Mouse (Mus musculus): ENCODE results near the gene Carm1. TPM values are rescaled to one million over a fixed set of nuclear protein-coding genes. Genes with fewer than 3 reads are reported as not detected.

Gene Carm1
- 39.7 and 42.7 TPM in 2 replicates for polyA plus RNA-seq (2014; fragmentation: Nextera tagmentation; extraction: Ambion mirVana)

DNA sequence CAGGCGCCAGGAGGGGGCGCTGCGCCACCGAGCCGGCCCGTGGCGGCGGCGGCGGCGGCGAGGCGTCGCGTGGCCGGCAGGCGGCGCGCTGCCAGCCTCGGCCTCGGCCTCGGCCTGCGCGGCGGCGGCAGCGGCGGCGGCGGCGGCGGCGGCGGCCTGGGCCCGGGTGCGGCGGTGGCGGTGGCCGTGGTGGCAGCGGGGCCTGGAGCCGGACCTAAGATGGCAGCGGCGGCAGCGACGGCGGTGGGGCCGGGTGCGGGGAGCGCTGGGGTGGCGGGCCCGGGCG, at the start of gene Carm1:
Gene Carm1 (plus strand): TSS at position 106 of the 286 bp plus-strand sequence.
- no peaks in the 10 kb centered on the region for H3K9me3 ChIP-seq (ENCODE audit: control insufficient read depth, low read depth, low read length)
- under 1% methylated on average over 51 of the region's 52 CpGs for WGBS
- H3K27ac ChIP-seq (ENCODE audit: low read length): peak within 1 kb of the TSS; percentile 98
- H3K4me3 ChIP-seq (ENCODE audit: low read depth, low read length): peak within 1 kb of the TSS; percentile 73
- peak within 1 kb of the TSS; percentile 93 for H3K9ac ChIP-seq (replicated peaks; ENCODE audit: low read depth, low read length)
- ATAC-seq (ENCODE audit: insufficient number of reproducible peaks, insufficient read depth, low FRiP score, low read depth): no peak
- peaks cover 25% of the 10 kb centered on the region for H3K4me1 ChIP-seq (ENCODE audit: control insufficient read depth, insufficient read depth, low read length)
- peaks cover 16% of the 10 kb centered on the region; the same call in 1 of the 2 replicates for H3K36me3 ChIP-seq (ENCODE audit: control insufficient read depth, insufficient read depth, low read length)
- H3K27me3 ChIP-seq (ENCODE audit: control insufficient read depth, insufficient read depth, low read length): no peaks in the 10 kb centered on the region
- H3K4me2 ChIP-seq (replicated peaks; ENCODE audit: low read depth, low read length): peak within 1 kb of the TSS; percentile 68

DNA sequence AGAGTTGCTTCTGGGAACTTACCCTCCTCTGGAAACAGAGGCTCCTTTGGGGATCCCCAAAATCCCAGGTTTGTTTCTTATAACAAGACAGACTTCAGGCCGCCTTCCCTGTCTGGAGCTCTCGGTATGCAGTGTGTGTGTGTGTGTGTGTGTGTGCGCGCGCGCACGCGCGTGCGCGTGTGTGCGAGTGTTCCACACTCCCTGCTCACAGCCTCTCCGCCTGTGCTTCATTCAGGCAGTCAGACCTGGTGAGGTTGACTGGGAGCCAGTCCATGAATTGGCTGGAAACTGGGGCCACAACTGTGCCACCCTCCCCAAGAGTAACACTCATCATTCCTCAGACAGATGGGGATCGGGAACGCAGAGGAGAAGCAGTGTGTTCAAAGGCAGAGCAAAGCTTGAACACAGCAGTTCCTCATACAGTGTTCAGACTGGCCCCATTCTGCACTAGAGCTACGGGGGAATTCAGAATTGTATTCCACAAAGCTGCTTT, 49.6 kb upstream of the Carm1 start:
- Histone ChIP-seq H3K27me3 (ENCODE audit: control insufficient read depth, insufficient read depth, low read length) (no peaks in the 10 kb centered on the region), H3K9ac (replicated peaks; ENCODE audit: low read depth, low read length) (no peak overlapping the region), H3K27ac (ENCODE audit: low read length) (no peak overlapping the region), H3K9me3 (ENCODE audit: control insufficient read depth, low read depth, low read length) (no peaks in the 10 kb centered on the region), H3K4me2 (replicated peaks; ENCODE audit: low read depth, low read length) (no peak overlapping the region), H3K4me3 (ENCODE audit: low read depth, low read length) (no peak overlapping the region), H3K36me3 (ENCODE audit: control insufficient read depth, insufficient read depth, low read length) (peaks cover 23% of the 10 kb centered on the region), H3K4me1 (ENCODE audit: control insufficient read depth, insufficient read depth, low read length) (no peaks in the 10 kb centered on the region)
- 93% methylated on average over 16 of the region's 16 CpGs for WGBS
- ATAC-seq (ENCODE audit: insufficient number of reproducible peaks, insufficient read depth, low FRiP score, low read depth): no peak

DNA sequence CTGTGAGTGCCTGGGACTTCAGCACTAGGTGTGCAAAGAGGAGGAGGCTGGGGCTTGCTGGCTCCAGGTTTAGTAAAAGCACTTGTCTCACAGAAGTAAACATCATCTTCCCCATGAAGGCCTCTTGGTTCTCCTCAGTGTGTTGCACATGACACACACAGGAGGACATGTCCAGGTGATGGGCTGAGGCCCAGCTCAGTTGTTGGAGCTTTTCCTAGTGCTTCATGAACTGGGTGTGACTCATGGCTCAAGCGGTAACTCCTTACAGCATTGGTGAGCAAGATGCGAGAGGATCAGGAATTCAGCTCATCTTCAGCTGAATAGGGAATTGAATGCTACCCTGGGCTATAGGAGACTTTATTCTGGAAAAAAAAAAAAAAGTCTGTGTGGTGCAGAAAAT, 49.0 kb upstream of the Carm1 start:
- no peaks in the 10 kb centered on the region for H3K27me3 ChIP-seq (ENCODE audit: control insufficient read depth, insufficient read depth, low read length)
- H3K9ac ChIP-seq (replicated peaks; ENCODE audit: low read depth, low read length): no peak overlapping the region
- H3K4me1 ChIP-seq (ENCODE audit: control insufficient read depth, insufficient read depth, low read length): no peaks in the 10 kb centered on the region
- no peak overlapping the region for H3K4me2 ChIP-seq (replicated peaks; ENCODE audit: low read depth, low read length)
- no peaks in the 10 kb centered on the region for H3K9me3 ChIP-seq (ENCODE audit: control insufficient read depth, low read depth, low read length)
- no peak for ATAC-seq (ENCODE audit: insufficient number of reproducible peaks, insufficient read depth, low FRiP score, low read depth)
- H3K4me3 ChIP-seq (ENCODE audit: low read depth, low read length): no peak overlapping the region
- H3K36me3 ChIP-seq (ENCODE audit: control insufficient read depth, insufficient read depth, low read length): peaks cover 24% of the 10 kb centered on the region
- 84% methylated on average over 2 of the region's 2 CpGs for whole genome bisulfite sequencing
- no peak overlapping the region for H3K27ac ChIP-seq (ENCODE audit: low read length)

DNA sequence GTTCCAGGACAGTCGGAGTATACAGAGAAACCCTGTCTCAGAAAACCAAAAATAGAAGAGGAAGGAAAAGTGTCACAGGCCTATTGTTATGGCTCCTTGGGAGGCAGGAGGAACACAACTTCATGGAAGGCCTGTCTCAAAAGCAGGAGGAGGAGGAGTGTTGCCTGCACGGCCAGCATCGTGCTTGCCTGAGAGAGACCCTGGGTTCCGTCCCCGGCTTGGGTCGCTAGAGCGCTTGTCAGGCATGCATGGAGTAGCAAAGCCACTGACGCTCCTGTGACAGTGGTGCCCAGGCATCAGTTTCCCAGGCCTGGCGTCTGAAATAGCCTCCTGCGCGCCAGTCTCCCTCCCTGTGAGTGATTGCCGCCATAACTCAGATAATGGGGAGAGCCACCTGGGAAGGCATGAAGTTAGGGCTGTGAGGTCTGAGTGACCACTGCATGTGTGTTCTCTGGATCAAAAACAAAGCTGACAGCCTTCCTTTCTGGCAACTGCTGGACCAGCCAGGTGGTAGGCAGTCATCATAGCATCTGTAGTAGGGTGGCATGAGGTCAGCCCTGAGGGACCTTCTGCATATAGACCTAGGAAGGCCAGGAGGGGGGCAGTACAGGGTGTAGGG, 48.3 kb upstream of the Carm1 start:
- Histone ChIP-seq H3K4me2 (replicated peaks; ENCODE audit: low read depth, low read length) (no peak overlapping the region), H3K27ac (ENCODE audit: low read length) (no peak overlapping the region), H3K4me3 (ENCODE audit: low read depth, low read length) (no peak overlapping the region), H3K4me1 (ENCODE audit: control insufficient read depth, insufficient read depth, low read length) (no peaks in the 10 kb centered on the region), H3K27me3 (ENCODE audit: control insufficient read depth, insufficient read depth, low read length) (no peaks in the 10 kb centered on the region), H3K9me3 (ENCODE audit: control insufficient read depth, low read depth, low read length) (no peaks in the 10 kb centered on the region), H3K36me3 (ENCODE audit: control insufficient read depth, insufficient read depth, low read length) (peaks cover 30% of the 10 kb centered on the region), H3K9ac (replicated peaks; ENCODE audit: low read depth, low read length) (no peak overlapping the region)
- ATAC-seq (ENCODE audit: insufficient number of reproducible peaks, insufficient read depth, low FRiP score, low read depth): no peak
- WGBS: 91% methylated on average over 12 of the region's 12 CpGs

DNA sequence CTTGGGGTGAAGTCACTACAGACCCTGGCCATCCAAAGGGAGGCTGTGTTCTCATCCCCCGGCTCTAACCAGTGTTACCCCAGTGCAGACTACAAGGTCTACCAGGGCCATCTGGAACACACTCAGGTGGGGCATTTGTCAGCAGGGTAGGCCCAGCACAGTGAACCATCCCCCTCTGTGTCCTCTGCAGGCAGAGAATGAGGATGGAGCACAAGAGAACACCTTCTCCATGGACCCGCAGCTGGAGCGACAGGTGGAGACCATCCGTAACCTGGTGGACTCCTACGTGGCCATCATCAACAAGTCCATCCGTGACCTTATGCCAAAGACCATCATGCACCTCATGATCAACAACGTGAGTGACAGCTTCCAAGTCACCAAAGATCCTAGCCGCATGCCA, 43.3 kb upstream of the Carm1 start:
- Histone ChIP-seq H3K36me3 (ENCODE audit: control insufficient read depth, insufficient read depth, low read length) (peaks cover 57% of the 10 kb centered on the region), H3K9me3 (ENCODE audit: control insufficient read depth, low read depth, low read length) (no peaks in the 10 kb centered on the region)

DNA sequence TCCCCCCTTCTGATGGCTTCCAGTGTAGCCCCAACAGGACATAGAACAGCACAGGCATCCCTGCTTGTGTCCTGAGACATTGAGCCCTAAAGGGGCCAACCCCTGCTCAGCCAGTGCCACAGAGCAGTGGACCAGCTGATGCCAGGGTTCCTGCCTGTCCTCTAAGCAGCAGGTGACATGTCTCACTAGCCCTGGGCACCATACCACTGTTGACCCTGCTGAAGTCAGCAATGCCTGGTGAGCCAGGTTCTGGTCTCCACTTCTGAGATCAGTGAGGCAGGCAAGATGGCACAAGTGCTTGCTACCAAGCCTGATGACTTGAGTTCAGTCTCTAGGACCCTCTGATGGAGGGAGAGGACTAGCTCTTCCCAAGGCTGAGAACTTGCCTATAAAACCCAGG, 40.9 kb upstream of the Carm1 start:
- no peaks in the 10 kb centered on the region for H3K9me3 ChIP-seq (ENCODE audit: control insufficient read depth, low read depth, low read length)
- no peak overlapping the region for H3K27ac ChIP-seq (ENCODE audit: low read length)
- H3K4me3 ChIP-seq (ENCODE audit: low read depth, low read length): no peak overlapping the region
- H3K4me1 ChIP-seq (ENCODE audit: control insufficient read depth, insufficient read depth, low read length): peaks cover 7% of the 10 kb centered on the region; the same call in 1 of the 2 replicates
- no peak for ATAC-seq (ENCODE audit: insufficient number of reproducible peaks, insufficient read depth, low FRiP score, low read depth)
- no peak overlapping the region for H3K4me2 ChIP-seq (replicated peaks; ENCODE audit: low read depth, low read length)
- H3K36me3 ChIP-seq (ENCODE audit: control insufficient read depth, insufficient read depth, low read length): peaks cover 49% of the 10 kb centered on the region
- H3K27me3 ChIP-seq (ENCODE audit: control insufficient read depth, insufficient read depth, low read length): no peaks in the 10 kb centered on the region
- H3K9ac ChIP-seq (replicated peaks; ENCODE audit: low read depth, low read length): no peak overlapping the region

More for the DNA sequence above, 43.3 kb upstream of the Carm1 start:
- Histone ChIP-seq H3K27me3 (ENCODE audit: control insufficient read depth, insufficient read depth, low read length) (no peaks in the 10 kb centered on the region), H3K27ac (ENCODE audit: low read length) (no peak overlapping the region), H3K4me2 (replicated peaks; ENCODE audit: low read depth, low read length) (no peak overlapping the region), H3K4me1 (ENCODE audit: control insufficient read depth, insufficient read depth, low read length) (no peaks in the 10 kb centered on the region), H3K4me3 (ENCODE audit: low read depth, low read length) (no peak overlapping the region), H3K9ac (replicated peaks; ENCODE audit: low read depth, low read length) (no peak overlapping the region)
- ATAC-seq (ENCODE audit: insufficient number of reproducible peaks, insufficient read depth, low FRiP score, low read depth): no peak
- 93% methylated on average over 8 of the region's 8 CpGs for WGBS

DNA sequence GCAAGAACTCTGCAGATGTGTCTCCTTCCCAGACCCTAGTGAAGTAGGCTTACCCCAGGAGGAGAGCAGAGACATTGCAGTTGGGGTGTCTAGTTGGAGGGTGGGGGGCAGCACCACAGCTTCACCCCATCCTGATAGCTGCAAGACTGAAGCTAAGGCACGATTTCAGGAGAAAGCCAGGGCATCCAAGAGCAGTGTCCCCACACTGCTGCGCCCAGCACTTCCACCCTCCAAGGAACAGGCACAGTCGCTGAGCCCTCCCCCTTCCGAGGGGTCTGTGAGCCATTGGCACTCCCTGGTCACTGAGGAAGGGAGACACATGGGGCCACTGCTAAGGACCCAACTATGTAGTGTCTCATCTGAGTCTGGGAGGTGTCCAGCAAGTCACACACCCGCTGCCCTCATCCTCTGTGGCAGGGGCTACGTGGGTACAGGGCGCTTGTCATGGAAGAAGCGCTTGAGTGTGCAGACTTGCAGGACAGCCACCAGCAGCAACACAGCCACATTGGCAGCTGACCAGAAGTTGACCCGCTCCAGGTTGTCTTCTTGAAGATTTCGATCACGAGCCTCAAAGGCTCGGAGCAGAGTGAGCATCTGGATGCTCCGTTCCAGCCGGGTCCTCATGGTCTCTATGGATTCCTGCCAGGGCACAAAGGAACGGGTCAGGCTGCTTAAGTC, 38.8 kb upstream of the Carm1 start:
- Histone ChIP-seq H3K4me2 (replicated peaks; ENCODE audit: low read depth, low read length) (no peak overlapping the region), H3K4me3 (ENCODE audit: low read depth, low read length) (no peak overlapping the region), H3K27me3 (ENCODE audit: control insufficient read depth, insufficient read depth, low read length) (no peaks in the 10 kb centered on the region), H3K9ac (replicated peaks; ENCODE audit: low read depth, low read length) (no peak overlapping the region), H3K9me3 (ENCODE audit: control insufficient read depth, low read depth, low read length) (no peaks in the 10 kb centered on the region), H3K36me3 (ENCODE audit: control insufficient read depth, insufficient read depth, low read length) (peaks cover 45% of the 10 kb centered on the region), H3K27ac (ENCODE audit: low read length) (no peak overlapping the region), H3K4me1 (ENCODE audit: control insufficient read depth, insufficient read depth, low read length) (peaks cover 9% of the 10 kb centered on the region; the same call in 1 of the 2 replicates)
- 93% methylated on average over 15 of the region's 15 CpGs for WGBS
- ATAC-seq (ENCODE audit: insufficient number of reproducible peaks, insufficient read depth, low FRiP score, low read depth): no peak

DNA sequence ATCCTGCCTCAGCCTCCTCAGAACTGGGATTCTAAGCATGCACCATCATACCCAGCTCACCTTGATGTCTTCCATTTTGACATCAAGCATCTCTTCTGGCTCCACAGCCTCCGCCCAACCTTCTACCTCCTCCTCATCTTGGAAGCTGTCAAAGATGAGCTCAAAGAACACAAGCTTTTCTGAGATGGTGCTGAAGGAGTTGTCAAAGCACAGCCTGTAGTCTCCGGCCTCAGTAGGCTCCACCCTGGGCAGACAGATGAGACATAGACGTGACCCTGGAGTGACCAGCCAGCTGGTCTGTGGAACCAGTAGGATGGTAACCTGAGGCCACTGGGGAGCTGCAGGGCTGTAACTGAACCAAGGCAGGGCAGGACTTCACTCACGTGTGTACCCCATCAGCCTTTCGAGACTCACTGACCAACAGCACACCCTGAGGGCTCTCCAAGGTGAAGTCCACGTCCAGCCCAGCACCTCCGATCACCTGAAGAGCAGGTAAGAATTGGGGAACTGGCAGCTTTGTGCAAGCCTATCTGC, 37.8 kb upstream of the Carm1 start:
- Histone ChIP-seq H3K9ac (replicated peaks; ENCODE audit: low read depth, low read length) (no peak overlapping the region), H3K27me3 (ENCODE audit: control insufficient read depth, insufficient read depth, low read length) (no peaks in the 10 kb centered on the region), H3K4me1 (ENCODE audit: control insufficient read depth, insufficient read depth, low read length) (peaks cover 9% of the 10 kb centered on the region; the same call in 1 of the 2 replicates), H3K9me3 (ENCODE audit: control insufficient read depth, low read depth, low read length) (no peaks in the 10 kb centered on the region), H3K27ac (ENCODE audit: low read length) (no peak overlapping the region), H3K36me3 (ENCODE audit: control insufficient read depth, insufficient read depth, low read length) (peaks cover 41% of the 10 kb centered on the region), H3K4me3 (ENCODE audit: low read depth, low read length) (peak overlapping the region; percentile 61), H3K4me2 (replicated peaks; ENCODE audit: low read depth, low read length) (peak overlapping the region; percentile 54)
- no peak for ATAC-seq (ENCODE audit: insufficient number of reproducible peaks, insufficient read depth, low FRiP score, low read depth)
- 73% methylated on average over 7 of the region's 7 CpGs for WGBS

All from stomach, embryonic 14.5 days (tissue).